Mouse (Mus musculus) kidney, postnatal 25 days (tissue): ENCODE results near the gene Fbxo44.
A peak's percentile ranks its signal among the peaks of the same experiment; 100 is the strongest.
"Not testable (repeated sequence)": the region's sequence is repeated elsewhere in the genome, so short reads cannot be mapped to it uniquely, and the experiment has no call there.

Experiments used
- DNase-seq, 2 experiments: peaks; one replicate each; pipeline ENCODE4 v3.0.0; 2021; ENCODE audit warnings: mixed read lengths in 2 of 2

Gene Fbxo44

DNA sequence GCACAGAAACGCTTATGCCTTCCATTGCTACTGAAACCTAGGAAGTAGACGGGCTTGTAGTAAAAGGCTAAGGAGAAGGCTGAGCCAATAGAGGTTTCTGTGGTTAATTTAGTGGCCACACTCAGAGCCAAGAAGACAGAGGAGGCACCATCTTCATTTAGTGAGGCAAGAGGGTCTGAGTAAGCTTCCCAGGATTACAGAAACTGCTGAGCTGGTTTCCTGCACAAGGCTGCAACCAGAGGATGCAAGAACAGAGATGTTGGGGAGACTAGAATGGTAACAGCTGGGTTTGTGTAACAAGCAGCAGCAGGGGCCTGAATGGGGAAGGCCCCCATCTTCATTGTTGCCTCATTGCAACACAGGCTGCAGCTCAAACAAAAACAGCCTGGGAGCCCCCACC lies 31.6 kb downstream of the Fbxo44 start:
- DNase-seq, result no peak

DNA sequence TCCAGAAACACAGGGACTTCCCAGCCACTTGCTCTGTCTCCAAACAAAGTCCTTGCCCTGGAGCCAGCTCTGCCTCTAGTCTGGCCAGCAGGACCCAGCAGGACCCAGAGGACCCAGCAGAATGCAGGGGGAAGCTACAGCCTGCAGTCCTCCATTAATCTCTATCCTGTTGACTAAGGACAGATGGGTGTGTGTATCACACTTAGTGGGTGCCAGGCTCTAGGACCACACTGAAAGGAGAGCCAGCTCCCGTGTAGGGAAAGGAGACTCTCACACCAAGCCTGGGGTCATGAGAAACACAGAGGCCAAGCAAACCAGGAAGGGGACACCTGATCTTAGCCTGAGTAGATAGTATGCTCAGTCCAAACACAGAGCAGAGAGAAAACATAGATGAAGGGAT lies 32.0 kb downstream of the Fbxo44 start:
- DNase-seq, result no peak

DNA sequence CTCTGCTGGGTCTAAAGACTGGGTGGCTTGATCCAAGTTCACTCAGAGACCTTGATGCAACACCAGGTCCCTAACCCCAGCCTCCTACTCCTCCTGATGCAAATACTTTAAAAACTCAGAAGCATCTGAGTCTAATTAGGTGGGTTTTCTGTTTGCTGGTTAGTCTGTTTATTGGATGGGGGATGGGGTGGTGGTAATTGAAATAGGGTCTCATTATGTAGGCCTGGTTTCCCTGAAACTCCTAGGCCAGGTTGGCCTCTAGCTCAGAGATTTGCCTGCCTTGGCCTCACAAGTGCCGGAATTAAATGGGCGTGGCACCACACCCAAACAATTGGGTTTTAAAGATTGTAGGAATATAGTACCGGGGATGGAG lies 37.6 kb downstream of the Fbxo44 start:
- DNase-seq, result no peak

DNA sequence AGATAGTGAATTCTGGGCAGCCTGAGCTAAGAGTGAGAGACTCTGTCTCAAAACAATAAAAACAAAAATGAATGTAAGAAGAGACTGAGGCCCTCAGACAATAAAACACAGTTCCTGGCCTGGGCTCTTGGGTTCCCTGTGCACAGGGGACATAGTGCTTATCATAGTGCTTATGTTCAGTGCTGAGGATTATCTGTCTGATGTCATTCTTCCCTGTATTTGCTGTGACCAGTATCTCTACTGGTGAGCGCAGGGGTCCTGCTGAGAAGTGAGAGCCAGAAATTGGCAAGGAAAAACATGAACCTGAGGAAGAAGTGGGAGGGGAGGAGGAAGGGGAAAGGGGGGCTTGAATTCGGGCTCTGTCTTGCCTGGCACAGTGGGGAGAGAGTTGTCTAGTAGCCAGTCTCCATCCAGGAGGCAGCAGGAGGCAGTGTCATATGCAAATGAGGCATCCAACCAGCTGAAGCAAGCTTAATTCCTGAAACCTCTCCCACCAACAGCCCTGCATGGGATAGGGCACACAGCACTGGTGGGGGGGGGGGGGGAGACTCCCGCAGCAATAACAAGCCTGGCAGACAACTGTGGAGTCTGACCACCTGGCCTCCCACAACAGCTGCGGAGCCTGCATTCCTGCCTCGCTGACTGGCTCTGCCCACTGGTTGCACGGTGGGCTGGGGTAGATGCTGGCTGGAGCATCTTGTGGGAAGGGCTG lies 38.1 kb downstream of the Fbxo44 start:
- no peak for DNase-seq

DNA sequence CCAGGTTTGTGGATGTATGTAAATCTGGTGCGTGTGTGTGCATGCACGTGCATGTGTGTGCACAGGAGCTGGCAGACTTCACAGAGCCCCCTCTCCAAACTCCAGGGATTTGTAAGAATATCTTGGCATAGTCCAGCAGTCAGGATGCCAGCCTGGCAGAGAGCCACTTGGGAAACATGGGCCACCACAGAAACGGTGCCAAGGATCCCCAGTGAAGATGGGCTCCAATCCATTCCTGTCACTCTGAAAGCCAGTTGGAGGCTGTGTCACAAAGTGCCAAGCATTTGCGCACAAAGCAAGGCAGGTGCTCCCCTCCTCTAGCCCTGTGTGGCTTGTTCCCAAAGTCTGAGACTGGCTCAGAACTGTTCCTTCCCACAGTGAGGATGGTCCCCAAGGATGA lies 38.9 kb downstream of the Fbxo44 start:
- DNase-seq, result no peak

DNA sequence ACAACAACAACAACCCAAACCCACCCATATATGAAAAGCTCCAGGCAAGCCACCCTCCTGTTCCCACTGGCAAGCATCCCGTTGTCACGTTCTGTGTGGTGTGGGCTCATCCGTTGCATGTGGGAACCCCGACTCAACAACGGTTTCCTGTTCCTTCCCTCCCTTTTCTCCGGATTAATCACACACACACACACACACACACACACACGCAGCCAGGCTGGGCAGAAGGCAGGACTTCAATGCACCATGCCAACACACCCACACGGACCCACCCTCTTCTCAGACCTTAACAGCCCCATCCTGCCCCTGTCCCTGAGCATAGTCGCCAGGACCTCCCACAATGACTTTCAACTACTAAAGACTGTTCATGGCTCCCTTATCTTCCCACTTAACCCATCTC lies 39.7 kb downstream of the Fbxo44 start:
- no peak for DNase-seq

DNA sequence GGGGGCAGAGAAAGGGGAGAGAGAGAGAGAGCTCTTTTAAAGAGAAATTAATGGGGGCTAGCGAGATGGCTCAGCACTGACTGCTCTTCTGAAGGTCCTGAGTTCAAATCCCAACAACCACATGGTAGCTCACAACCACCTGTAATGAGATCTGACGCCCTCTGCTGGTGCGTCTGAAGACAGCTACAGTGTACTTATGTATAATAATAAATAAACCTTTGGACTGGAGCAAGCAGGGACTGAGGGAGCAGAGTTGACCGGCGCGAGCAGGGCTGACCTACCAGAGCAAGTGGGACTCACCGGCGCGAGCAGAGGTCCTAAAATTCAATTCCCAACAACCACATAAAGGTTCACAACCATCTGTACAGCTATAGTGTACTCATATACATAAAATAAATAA lies 40.7 kb downstream of the Fbxo44 start:
- not testable (repeated sequence) for DNase-seq

DNA sequence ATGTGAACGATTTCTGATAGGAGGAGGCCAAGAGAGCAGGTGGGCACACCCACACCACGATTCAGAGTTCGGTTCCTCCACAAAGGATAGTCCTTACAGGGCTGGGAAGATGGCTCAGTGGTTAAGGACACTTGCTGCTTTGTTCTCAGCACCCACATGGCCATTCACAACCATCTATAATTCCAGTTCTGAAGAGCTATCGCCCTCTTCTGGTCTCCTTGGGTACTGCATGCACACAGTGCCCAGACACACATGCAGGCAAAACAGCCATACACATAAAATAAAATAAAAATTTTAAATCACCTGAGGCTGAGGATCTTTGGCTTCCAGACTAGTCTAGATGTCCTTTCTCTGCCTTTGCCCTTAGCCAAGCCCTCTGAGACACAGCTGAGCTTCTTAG lies 42.9 kb downstream of the Fbxo44 start:
- no peak for DNase-seq

DNA sequence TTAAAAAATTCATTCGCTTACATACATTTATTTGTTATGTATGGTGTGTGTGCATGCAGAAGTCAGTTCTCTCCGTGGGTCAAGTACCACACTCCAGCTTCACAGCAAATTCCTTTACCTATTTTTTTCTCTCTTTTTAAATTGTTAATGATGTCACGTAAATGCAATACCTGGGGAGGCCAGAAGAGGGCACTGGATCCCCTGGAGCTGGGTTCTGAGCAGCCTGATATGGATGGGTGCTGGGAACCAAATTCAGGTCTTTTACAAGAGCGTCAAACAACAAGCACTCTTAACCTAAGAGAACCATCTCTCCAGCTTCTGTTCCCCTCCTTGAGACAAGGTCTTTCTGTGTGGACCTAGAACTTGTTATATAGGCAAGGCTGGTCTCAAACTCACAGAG lies 43.6 kb downstream of the Fbxo44 start:
- DNase-seq, result no peak

DNA sequence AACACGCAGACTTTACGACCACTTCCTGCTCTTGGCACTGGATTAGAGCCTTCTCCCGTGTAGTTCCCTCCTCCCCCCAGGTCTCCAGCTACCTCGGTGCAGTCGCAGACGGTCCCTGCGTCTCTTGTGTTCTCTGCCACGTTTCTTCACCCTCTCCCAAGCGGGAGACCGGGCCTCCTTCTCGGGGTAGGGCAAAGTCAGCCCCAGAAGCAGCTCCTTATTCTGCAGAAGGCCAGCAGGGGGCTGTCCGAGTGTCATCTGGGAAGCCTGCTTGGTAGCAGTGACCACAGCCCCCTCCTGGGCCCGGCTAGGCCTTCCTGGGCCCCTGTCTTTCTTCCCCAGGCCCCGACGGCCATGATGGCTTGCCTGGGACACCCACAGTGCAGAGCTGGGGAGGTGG lies 44.8 kb downstream of the Fbxo44 start:
- peak; percentile 67 to 70 for DNase-seq

DNA sequence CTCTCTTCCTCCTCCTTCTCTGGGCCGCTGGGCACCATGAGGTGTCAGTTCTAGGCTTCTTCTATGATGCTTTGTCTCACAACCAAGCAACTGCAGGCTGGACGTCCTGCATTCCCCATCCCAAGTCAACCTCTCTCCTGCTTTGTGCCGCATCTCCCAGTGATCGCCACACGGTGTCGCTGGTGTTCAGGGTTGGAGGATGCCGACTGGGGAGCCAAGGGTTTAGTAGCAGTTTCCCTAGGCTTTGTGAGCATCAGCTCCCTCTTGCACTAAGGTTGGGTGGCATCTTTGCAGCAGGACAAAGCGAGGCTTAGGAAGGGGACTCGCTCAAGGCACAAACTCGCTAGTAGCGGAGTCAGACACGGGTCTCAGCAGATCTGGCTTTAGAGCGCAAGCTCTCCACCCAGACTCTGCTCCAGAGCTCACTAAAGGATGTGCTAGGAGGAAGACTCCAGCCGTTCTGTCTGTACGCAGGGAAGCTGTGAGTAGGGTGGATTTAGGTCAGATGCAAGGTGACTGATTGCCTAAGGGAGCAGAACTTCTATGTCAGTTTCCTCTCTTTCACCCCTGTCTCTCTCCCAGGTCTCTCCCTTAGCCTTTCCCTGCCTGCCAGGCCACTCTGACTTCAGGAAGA lies 45.4 kb downstream of the Fbxo44 start:
- DNase-seq, result peak; percentile 80 to 84

DNA sequence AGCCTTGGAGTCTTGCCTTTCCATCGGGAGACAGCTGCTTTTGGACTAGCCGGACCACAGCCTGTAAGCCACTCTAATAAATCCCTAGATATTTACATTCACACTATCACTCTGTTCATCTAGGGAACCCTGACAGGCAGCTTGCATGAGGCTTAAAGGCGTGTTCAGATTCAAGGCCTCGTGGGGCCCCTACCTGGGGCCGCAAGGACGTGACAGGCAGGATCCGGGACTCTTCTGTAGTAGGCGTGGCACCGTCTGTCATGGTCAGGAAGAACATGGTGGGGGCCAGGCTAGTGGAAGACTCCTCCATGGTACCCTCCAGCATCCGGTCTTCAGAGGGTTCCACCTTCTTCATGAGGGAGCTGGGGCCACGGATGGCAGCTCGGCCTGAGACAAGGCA lies 47.8 kb downstream of the Fbxo44 start:
- no peak for DNase-seq

DNA sequence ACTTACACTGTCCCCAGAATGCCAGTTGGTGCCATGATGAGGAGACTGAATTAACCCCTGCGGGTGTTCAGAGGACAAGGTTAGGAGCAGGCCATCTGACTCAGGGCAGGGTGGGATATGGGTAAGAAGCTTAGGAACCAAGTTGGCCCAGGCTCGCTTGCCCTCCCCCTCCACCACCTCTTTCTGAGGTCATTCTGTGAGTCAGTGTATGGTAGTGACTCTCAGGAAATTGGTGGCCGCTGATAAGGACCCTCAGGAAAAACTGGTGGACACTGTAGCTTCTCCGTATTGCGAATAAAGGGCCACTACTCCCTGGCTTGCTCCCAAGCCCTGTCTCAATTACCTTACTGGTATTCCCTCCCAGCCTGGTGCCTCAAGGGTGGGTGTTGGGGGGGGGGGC lies 51.1 kb downstream of the Fbxo44 start:
- DNase-seq, result no peak

DNA sequence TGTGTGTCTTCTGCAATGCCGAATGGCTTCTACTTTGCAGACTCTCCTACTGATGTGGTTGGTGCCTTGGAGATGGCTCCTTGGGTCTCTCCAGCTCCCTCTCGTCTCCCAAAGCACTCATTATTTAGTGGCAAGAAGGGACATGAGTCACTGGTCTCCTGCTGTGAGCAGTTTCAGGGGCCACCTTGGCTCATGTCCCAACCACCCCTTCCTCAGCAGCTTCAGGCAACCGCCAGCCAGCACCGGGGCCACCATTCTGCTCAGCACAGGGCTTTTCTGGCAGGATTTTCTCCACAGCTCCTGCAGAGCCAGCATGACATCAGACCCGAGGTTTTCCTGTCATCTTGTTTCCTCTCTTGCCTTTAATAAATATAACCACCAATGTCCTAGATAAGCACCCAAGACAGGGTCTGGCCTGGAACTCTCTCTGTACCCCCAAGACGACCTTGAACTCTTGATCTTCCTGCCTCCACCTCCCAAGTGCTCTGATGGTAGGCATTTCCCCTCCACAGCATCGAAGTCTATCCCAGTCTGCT lies 51.6 kb downstream of the Fbxo44 start:
- DNase-seq, result no peak

DNA sequence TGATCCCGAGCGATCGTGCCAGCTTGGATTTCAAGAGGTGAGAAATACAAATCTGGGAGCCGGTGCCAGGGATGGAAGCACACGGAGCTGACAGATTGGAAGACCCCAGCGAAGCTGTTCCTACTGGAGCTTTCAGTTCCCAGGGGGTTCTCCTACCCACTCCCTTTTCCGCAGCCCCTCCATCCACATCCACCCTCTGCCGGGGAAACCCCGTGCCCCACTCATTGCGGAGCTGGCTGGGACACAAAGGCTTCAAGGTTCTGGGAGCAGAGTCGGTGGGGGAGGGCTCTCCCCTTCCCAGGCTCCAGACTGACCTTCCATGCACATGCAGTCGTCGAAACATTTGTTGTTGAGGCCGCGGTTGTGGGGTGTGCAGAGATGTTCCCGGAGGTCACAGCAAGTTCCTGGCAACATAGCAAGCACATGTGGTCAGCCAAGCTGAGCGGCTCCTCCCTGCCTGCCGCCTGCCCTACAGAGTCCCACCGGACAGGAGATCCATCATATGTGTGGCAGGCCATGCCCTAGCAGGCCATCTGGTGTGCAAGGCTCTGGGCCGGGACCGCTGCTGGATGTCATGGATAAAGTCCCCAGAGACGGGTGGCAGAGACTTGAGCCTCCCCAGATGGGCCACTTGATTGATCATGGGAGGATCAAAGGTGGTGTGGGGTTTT lies 52.5 kb downstream of the Fbxo44 start:
- DNase-seq, result peak; percentile 18 to 59

DNA sequence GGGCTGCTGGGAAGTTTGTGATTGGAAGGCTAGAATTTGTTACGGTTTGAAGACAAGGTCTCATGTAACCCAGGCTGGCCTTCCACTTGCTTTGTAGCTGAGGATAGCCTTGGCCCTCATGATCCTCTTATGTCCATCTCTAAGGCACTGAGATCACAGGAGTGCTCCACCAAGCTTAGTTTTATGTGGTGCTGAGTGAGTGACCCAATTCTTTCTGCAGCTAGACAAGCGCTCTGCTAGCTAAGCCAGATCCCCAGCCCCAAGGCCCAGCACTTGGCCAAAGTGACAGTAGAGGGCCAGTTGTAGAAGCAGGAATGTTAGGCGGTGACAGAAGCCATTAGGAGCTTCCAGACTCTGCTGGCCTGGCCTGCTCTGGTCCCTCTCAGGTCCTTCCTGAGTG lies 56.1 kb downstream of the Fbxo44 start:
- no peak for DNase-seq
